Mouse (Mus musculus) ES-E14 (cell line): ENCODE data around the gene Atxn1. TPM values are rescaled to one million over a fixed set of nuclear protein-coding genes. Genes with fewer than 3 reads are reported as not detected.

Source experiments
- DNase-seq: peaks from one replicate; pipeline ENCODE4 v3.0.0-alpha.2; 2013; ENCODE audit warnings: low read depth, low spot score
- H3K27ac ChIP-seq: 2 replicates; pipeline ENCODE4 v1.5.1; 2012; ENCODE audit warnings: low read depth, mild to moderate bottlenecking, low read length, moderate library complexity, mixed read lengths; ENCODE audit not compliant: poor library complexity, insufficient read depth, severe bottlenecking
- H3K36me3 ChIP-seq: 2 replicates; pipeline ENCODE4 v1.6.1; 2012; ENCODE audit warnings: mild to moderate bottlenecking, low read length, moderate library complexity, mixed read lengths; ENCODE audit not compliant: control insufficient read depth, poor library complexity, insufficient read depth, severe bottlenecking
- H3K4me1 ChIP-seq, 2 experiments: fragments of 150-350 bp in 1 of 2; sonication (generic) in 1 of 2; 2 replicates each; pipeline ENCODE4 v1.6.1; 2012; ENCODE audit warnings: low read length in 2 of 2, mild to moderate bottlenecking in 1 of 2, mixed read lengths in 1 of 2; ENCODE audit not compliant: control insufficient read depth in 2 of 2, insufficient read depth in 2 of 2, poor library complexity in 1 of 2
- H3K4me3 ChIP-seq, 2 experiments: fragments of 150-350 bp in 1 of 2; sonication (generic) in 1 of 2; 2 replicates each; pipeline ENCODE4 v1.5.1; 2012; ENCODE audit warnings: low read length in 2 of 2, low read depth in 1 of 2, mild to moderate bottlenecking in 1 of 2, mixed read lengths in 1 of 2; ENCODE audit not compliant: insufficient read depth in 1 of 2, poor library complexity in 1 of 2, severe bottlenecking in 1 of 2
- H3K9ac ChIP-seq: 2 replicates; pipeline ENCODE4 v1.6.1; 2012; ENCODE audit warnings: low read depth, mild to moderate bottlenecking, low read length, mixed read lengths; ENCODE audit not compliant: poor library complexity, insufficient read depth, severe bottlenecking
- H3K9me3 ChIP-seq: fragments of 150-350 bp; sonication (generic); 2 replicates; pipeline ENCODE4 v1.6.1; 2012; ENCODE audit warnings: low read depth, mild to moderate bottlenecking, low read length; ENCODE audit not compliant: control insufficient read depth, insufficient read depth
- CHD2 ChIP-seq: IDR thresholded peaks from 2 replicates; pipeline ENCODE4 v1.6.1; 2014; ENCODE audit warnings: mild to moderate bottlenecking, low read depth, low read length, inconsistent platforms
- HCFC1 ChIP-seq: IDR thresholded peaks from 2 replicates; pipeline ENCODE4 v1.6.1; 2012; ENCODE audit warnings: low read length, inconsistent platforms, borderline replicate concordance; ENCODE audit not compliant: insufficient read depth
- MAFK ChIP-seq: IDR thresholded peaks from 2 replicates; pipeline ENCODE4 v1.6.1; 2014; ENCODE audit warnings: mild to moderate bottlenecking, low read depth, low read length, inconsistent platforms; ENCODE audit not compliant: insufficient read depth
- ZC3H11A ChIP-seq: IDR thresholded peaks from 2 replicates; pipeline ENCODE4 v1.6.1; 2012; ENCODE audit warnings: low read depth, mild to moderate bottlenecking, inconsistent platforms, low read length, borderline replicate concordance
- ZNF384 ChIP-seq: IDR thresholded peaks from 2 replicates; pipeline ENCODE4 v1.6.1; 2012; ENCODE audit warnings: low read depth, low read length, inconsistent platforms
- in situ Hi-C, 2 experiments: fragments of 600-800 bp; cut with MboI; formaldehyde crosslinking; loops; one replicate each; pipeline ENCODE4 v1.15.1; 2025; ENCODE audit warnings: low sequenced_read_pairs in 2 of 2, inconsistent platforms in 1 of 2; ENCODE audit not compliant: unreplicated experiment in 2 of 2
- total RNA-seq: library from RNA; depleted of rRNA; stranded (reverse); fragments of 300-350 nt; gene quantifications from 2 replicates; pipeline ENCODE4 v1.2.3, GENCODE M21; 2012

Atxn1 gene
- total RNA-seq, 1 experiment: 7.8 TPM

DNA sequence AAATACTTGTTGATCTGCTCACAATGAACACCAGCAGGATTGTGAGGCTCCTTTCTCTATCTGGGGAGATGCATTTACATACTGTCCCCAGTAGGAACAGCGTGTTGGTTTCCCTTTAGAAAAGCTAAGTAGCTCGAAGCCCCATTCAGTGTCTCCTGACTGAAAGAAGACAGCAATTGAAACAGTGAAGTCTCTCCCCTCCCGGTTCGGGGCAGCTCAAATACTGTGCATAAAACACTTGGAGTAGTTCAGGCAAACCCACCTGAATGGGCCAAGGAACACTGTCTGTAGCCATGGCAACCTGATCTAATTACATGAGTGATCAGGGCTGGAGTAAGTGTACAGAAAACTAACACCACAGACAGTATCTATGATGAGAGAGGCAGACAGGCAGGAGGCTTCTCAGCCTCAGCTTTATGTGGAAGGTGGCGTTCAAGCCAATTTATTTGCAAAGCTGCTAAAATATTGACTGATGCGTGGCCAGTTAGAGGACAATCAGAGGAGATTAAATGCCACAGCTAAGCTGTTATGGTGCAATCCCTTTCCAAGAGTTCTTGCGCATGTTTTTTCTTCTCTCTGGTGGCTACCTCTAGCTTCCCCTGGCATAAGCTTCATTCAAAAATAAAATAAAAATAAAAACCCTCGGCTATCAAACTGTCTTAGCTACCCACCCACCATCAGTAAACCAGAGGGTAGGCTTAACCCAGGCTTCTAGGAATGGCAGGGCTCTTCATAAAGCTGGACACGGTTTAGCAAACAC is 2.8 kb downstream of the Atxn1 start:
- in situ Hi-C loops: no loop called here
- Histone ChIP-seq H3K36me3 (no peaks in the 10 kb centered on the region), H3K4me3 (no peak overlapping the region), H3K27ac (no peak overlapping the region), H3K9me3 (no peaks in the 10 kb centered on the region), H3K9ac (no peak overlapping the region), H3K4me1 (peaks cover 0 to 2% of the 10 kb centered on the region in 2 experiments; a peak in 3 of 4 replicates)
- DNase-seq: no peak
- TF ChIP-seq ZC3H11A: no peak
- TF ChIP-seq HCFC1: no peak
- no peak for TF ChIP-seq ZNF384
- no peak for TF ChIP-seq CHD2
- TF ChIP-seq MAFK: no peak

- in situ Hi-C loops: no loop called here
- no peaks in the 10 kb centered on the region for H3K9me3 ChIP-seq
- no peak overlapping the region for H3K9ac ChIP-seq
- DNase-seq: no peak
- H3K4me3 ChIP-seq: no peak overlapping the region
- no peaks in the 10 kb centered on the region for H3K36me3 ChIP-seq
- TF ChIP-seq CHD2 (no peak), ZNF384 (no peak), ZC3H11A (no peak), MAFK (no peak), HCFC1 (no peak)
- no peak overlapping the region for H3K27ac ChIP-seq
- peaks cover 0 to 2% of the 10 kb centered on the region in 2 experiments; a peak in 2 of 4 replicates for H3K4me1 ChIP-seq
Observed at GRCm38 (mm10) chr13:45960311-45960965, 4.4 kb downstream of the Atxn1 start.

- DNase-seq: no peak
- in situ Hi-C loops: no loop called here
Observed at GRCm38 (mm10) chr13:45958306-45958705, 6.5 kb downstream of the Atxn1 start.

GRCm38 (mm10) chr13:45957629-45958028 is 7.2 kb downstream of the Atxn1 start:
- in situ Hi-C loops: no loop called here
- TF ChIP-seq ZC3H11A: no peak
- no peak for TF ChIP-seq MAFK
- no peak for TF ChIP-seq HCFC1
- TF ChIP-seq CHD2: no peak
- TF ChIP-seq ZNF384: no peak
- no peaks in the 10 kb centered on the region for H3K9me3 ChIP-seq
- DNase-seq: no peak
- H3K36me3 ChIP-seq: no peaks in the 10 kb centered on the region
- no peak overlapping the region for H3K4me3 ChIP-seq
- H3K9ac ChIP-seq: no peak overlapping the region
- H3K4me1 ChIP-seq: no peaks in the 10 kb centered on the region
- no peak overlapping the region for H3K27ac ChIP-seq

More at GRCm38 (mm10) chr13:45958306-45958705, 6.5 kb downstream of the Atxn1 start:
- TF ChIP-seq HCFC1 (no peak), ZC3H11A (no peak), MAFK (no peak), ZNF384 (no peak), CHD2 (no peak)
- Histone ChIP-seq H3K9ac (no peak overlapping the region), H3K4me3 (no peak overlapping the region), H3K4me1 (no peaks in the 10 kb centered on the region), H3K36me3 (no peaks in the 10 kb centered on the region), H3K9me3 (no peaks in the 10 kb centered on the region), H3K27ac (no peak overlapping the region)
